Mouse (Mus musculus) adrenal gland, adult 2 months (tissue): ENCODE data around the gene Ceacam18. TPM values are rescaled to one million over a fixed set of nuclear protein-coding genes. Genes with fewer than 3 reads are reported as not detected.
A peak's percentile ranks its signal among the peaks of the same experiment; 100 is the strongest.
"Not testable (repeated sequence)": the region's sequence is repeated elsewhere in the genome, so short reads cannot be mapped to it uniquely, and the experiment has no call there.

ENCODE experiments used
- DNase-seq: peaks from one replicate; pipeline ENCODE4 v3.0.0; 2021
- polyA plus RNA-seq: library from polyadenylated mRNA; depleted of rRNA; stranded (reverse); fragments of >200 nt; gene quantifications from 2 replicates; pipeline ENCODE4 v1.2.3, GENCODE M21; 2012; rRNA removed
- total RNA-seq, 2 experiments: library from RNA; stranded (reverse); gene quantifications; 2 replicates each; pipeline ENCODE4 v1.2.3; 2021

Ceacam18 gene
- total and polyA plus RNA-seq, 3 experiments = not detected

- DNase-seq = no peak
These were observed 34.1 kb downstream of the Ceacam18 start for GRCm38 (mm10) chr7:43668582-43668981.

- DNase-seq = no peak
These were observed 36.7 kb downstream of the Ceacam18 start for GRCm38 (mm10) chr7:43671064-43671808.

GRCm38 (mm10) chr7:43671809-43672580 lies 37.5 kb downstream of the Ceacam18 start, which contains the start of gene Ctu1:
Gene Ctu1, plus strand, starts transcription at chr7:43672016.
- peak; percentile 94 for DNase-seq

- DNase-seq = no peak
These were observed 38.2 kb downstream of the Ceacam18 start for GRCm38 (mm10) chr7:43672581-43673260.

- DNase-seq = no peak
These were observed 40.6 kb downstream of the Ceacam18 start for GRCm38 (mm10) chr7:43675091-43675490.

- peak; percentile 56 for DNase-seq
These were observed 44.0 kb downstream of the Ceacam18 start for GRCm38 (mm10) chr7:43678517-43678916.

GRCm38 (mm10) chr7:43680960-43681359 lies 46.5 kb downstream of the Ceacam18 start:
- DNase-seq = peak; percentile 55

- DNase-seq = not testable (repeated sequence)
These were observed 48.0 kb downstream of the Ceacam18 start for GRCm38 (mm10) chr7:43682511-43682910.

- DNase-seq = no peak
These were observed 50.6 kb downstream of the Ceacam18 start for GRCm38 (mm10) chr7:43685088-43685487.

- no peak for DNase-seq
These were observed 55.6 kb downstream of the Ceacam18 start, which contains the start of gene Klk14 for GRCm38 (mm10) chr7:43690118-43690517. Gene Klk14, plus strand, starts transcription at chr7:43690418.

Other genes starting within 250 kb of the Ceacam18 start
- gene Siglecg, start 226.5 kb upstream of the Ceacam18 start, total RNA-seq = under 1 TPM in 1 of 2 experiments, not detected in 1; 0.17 TPM
- gene Siglecg, start 226.5 kb upstream of the Ceacam18 start, polyA plus RNA-seq = 0.58 and 1.0 TPM in 2 replicates
- not detected for gene Lim2, start 207.0 kb upstream of the Ceacam18 start, total RNA-seq
- not detected in 2 replicates for gene Lim2, start 207.0 kb upstream of the Ceacam18 start, polyA plus RNA-seq
- gene Nkg7, start 197.6 kb upstream of the Ceacam18 start, total RNA-seq = 1 to 10 TPM in 1 of 2 experiments, under 1 TPM in 1; 0.61 to 1.2 TPM
- 2.1 and 2.6 TPM in 2 replicates for gene Nkg7, start 197.6 kb upstream of the Ceacam18 start, polyA plus RNA-seq
- not detected for gene Cldnd2, start 193.9 kb upstream of the Ceacam18 start, total RNA-seq
- not detected in 2 replicates for gene Cldnd2, start 193.9 kb upstream of the Ceacam18 start, polyA plus RNA-seq
- gene Etfb, start 190.6 kb upstream of the Ceacam18 start, total RNA-seq = 100 to 1,000 TPM; 367 to 728 TPM
- gene Etfb, start 190.6 kb upstream of the Ceacam18 start, polyA plus RNA-seq = 33.7 and 44.2 TPM in 2 replicates
- gene Gm45233, start 190.6 kb upstream of the Ceacam18 start, total RNA-seq = 1 to 10 TPM in 1 of 2 experiments, under 1 TPM in 1; 0.58 to 1.5 TPM
- 1.7 and 4.6 TPM in 2 replicates for gene Gm45233, start 190.6 kb upstream of the Ceacam18 start, polyA plus RNA-seq
- gene Vsig10l, start 171.6 kb upstream of the Ceacam18 start, total RNA-seq = 1 to 10 TPM; 2.2 to 2.8 TPM
- 7.9 and 10.9 TPM in 2 replicates for gene Vsig10l, start 171.6 kb upstream of the Ceacam18 start, polyA plus RNA-seq
- gene Iglon5, start 144.6 kb upstream of the Ceacam18 start, total RNA-seq = 1 to 10 TPM; 2.2 to 3.3 TPM
- 3.3 and 4.4 TPM in 2 replicates for gene Iglon5, start 144.6 kb upstream of the Ceacam18 start, polyA plus RNA-seq
- gene 4931406B18Rik, start 128.8 kb upstream of the Ceacam18 start, total RNA-seq = not detected
- gene 4931406B18Rik, start 128.8 kb upstream of the Ceacam18 start, polyA plus RNA-seq = not detected in 2 replicates
- 1 to 10 TPM; 3.1 to 4.5 TPM for gene Cd33, start 90.3 kb upstream of the Ceacam18 start, total RNA-seq
- 3.8 and 6.1 TPM in 2 replicates for gene Cd33, start 90.3 kb upstream of the Ceacam18 start, polyA plus RNA-seq
- 1 to 10 TPM; 2.0 to 3.1 TPM for gene Zfp658, start 72.5 kb upstream of the Ceacam18 start, total RNA-seq
- gene Zfp658, start 72.5 kb upstream of the Ceacam18 start, polyA plus RNA-seq = 0.52 and 0.71 TPM in 2 replicates
- 10 to 100 TPM; 12.8 to 18.1 TPM for gene Zfp719, start 55.1 kb upstream of the Ceacam18 start, total RNA-seq
- gene Zfp719, start 55.1 kb upstream of the Ceacam18 start, polyA plus RNA-seq = 0.27 and 0.47 TPM in 2 replicates
- not detected for gene Zfp819, start 27.5 kb upstream of the Ceacam18 start, total RNA-seq
- not detected in 2 replicates for gene Zfp819, start 27.5 kb upstream of the Ceacam18 start, polyA plus RNA-seq
- 1 to 10 TPM; 3.5 to 5.0 TPM for gene Siglece, start 25.5 kb downstream of the Ceacam18 start, total RNA-seq
- 3.6 and 5.3 TPM in 2 replicates for gene Siglece, start 25.5 kb downstream of the Ceacam18 start, polyA plus RNA-seq
- 10 to 100 TPM in 1 of 2 experiments, 1 to 10 TPM in 1; 9.9 to 10.4 TPM for gene Ctu1, start 37.3 kb downstream of the Ceacam18 start, total RNA-seq
- 20.1 and 21.3 TPM in 2 replicates for gene Ctu1, start 37.3 kb downstream of the Ceacam18 start, polyA plus RNA-seq
- not detected for gene Klk14, start 55.7 kb downstream of the Ceacam18 start, total RNA-seq
- gene Klk14, start 55.7 kb downstream of the Ceacam18 start, polyA plus RNA-seq = not detected in 2 replicates
- gene Klk13, start 77.9 kb downstream of the Ceacam18 start, total RNA-seq = not detected
- gene Klk13, start 77.9 kb downstream of the Ceacam18 start, polyA plus RNA-seq = 0.12 and 0.36 TPM in 2 replicates
- not detected for gene Klk12, start 134.2 kb downstream of the Ceacam18 start, total RNA-seq
- not detected in 2 replicates for gene Klk12, start 134.2 kb downstream of the Ceacam18 start, polyA plus RNA-seq
- not detected for gene Klk11, start 139.9 kb downstream of the Ceacam18 start, total RNA-seq
- not detected in 2 replicates for gene Klk11, start 139.9 kb downstream of the Ceacam18 start, polyA plus RNA-seq
- under 1 TPM; 0.40 to 0.62 TPM for gene Klk10, start 146.3 kb downstream of the Ceacam18 start, total RNA-seq
- 1.0 and 1.4 TPM in 2 replicates for gene Klk10, start 146.3 kb downstream of the Ceacam18 start, polyA plus RNA-seq
- gene Klk9, start 157.2 kb downstream of the Ceacam18 start, total RNA-seq = not detected
- gene Klk9, start 157.2 kb downstream of the Ceacam18 start, polyA plus RNA-seq = not detected in 2 replicates
- 1 to 10 TPM; 3.0 to 3.5 TPM for gene Klk8, start 162.9 kb downstream of the Ceacam18 start, total RNA-seq
- gene Klk8, start 162.9 kb downstream of the Ceacam18 start, polyA plus RNA-seq = 1.4 and 2.3 TPM in 2 replicates
- not detected for gene Klk7, start 176.6 kb downstream of the Ceacam18 start, total RNA-seq
- not detected in 2 replicates for gene Klk7, start 176.6 kb downstream of the Ceacam18 start, polyA plus RNA-seq
- not detected for gene Klk6, start 189.8 kb downstream of the Ceacam18 start, total RNA-seq
- gene Klk6, start 189.8 kb downstream of the Ceacam18 start, polyA plus RNA-seq = not detected in 2 replicates
- not detected for gene Klk5, start 207.3 kb downstream of the Ceacam18 start, total RNA-seq
- not detected in 2 replicates for gene Klk5, start 207.3 kb downstream of the Ceacam18 start, polyA plus RNA-seq
- not detected for gene Klk4, start 246.5 kb downstream of the Ceacam18 start, total RNA-seq
- gene Klk4, start 246.5 kb downstream of the Ceacam18 start, polyA plus RNA-seq = not detected in 2 replicates